Mouse (Mus musculus): Measurements from ENCODE around the gene Dnaaf5. TPM values are rescaled to one million over a fixed set of nuclear protein-coding genes. Genes with fewer than 3 reads are reported as not detected.

The Dnaaf5 gene
- total and polyA plus RNA-seq, 2 experiments from 2014 or later = 2.2 to 16.3 TPM

DNA sequence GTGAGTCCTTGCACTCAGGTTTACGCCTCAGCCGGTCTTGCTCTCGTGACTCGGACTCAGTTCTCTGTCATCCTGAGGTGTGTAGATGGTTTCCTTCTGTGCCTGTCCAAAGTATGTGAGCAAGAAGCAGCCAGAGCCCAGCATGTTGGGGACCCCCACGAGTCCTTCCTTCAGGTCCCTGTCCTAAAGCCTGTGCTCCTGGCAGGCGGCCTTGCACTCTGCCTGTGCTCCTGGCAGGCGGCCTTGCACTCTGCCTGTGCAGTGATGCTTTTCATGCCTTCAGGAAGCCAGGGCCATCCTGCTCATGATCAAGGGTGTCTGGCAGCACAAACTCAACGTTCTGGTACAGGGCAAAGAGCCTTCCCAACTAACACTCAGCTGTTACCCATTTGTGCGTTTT is 33.6 kb downstream of the Dnaaf5 start:
- no peak for TF ChIP-seq CTCF (IDR thresholded peaks at IDR 0.05; ENCODE audit: low read depth)
- ATAC-seq (no peak), DNase-seq (ENCODE audit: low spot score) (no peak)
- Histone ChIP-seq H3K9me3 (ENCODE audit: low read length) (no peaks in the 10 kb centered on the region), H3K9ac (replicated peaks; ENCODE audit: low read length) (no peak overlapping the region), H3K27me3 (ENCODE audit: insufficient read depth, low read length) (no peaks in the 10 kb centered on the region), H3K4me1 (ENCODE audit: insufficient read depth, low read length) (no peaks in the 10 kb centered on the region), H3K36me3 (ENCODE audit: insufficient read depth, low read length) (peaks cover 49% of the 10 kb centered on the region), H3K4me2 (ENCODE audit: low read depth, low read length) (no peak overlapping the region), H3K27ac (no peak overlapping the region), H3K4me3 (ENCODE audit: low read length) (no peak overlapping the region)
- 94% methylated on average over 9 of the region's 9 CpGs for WGBS

DNA sequence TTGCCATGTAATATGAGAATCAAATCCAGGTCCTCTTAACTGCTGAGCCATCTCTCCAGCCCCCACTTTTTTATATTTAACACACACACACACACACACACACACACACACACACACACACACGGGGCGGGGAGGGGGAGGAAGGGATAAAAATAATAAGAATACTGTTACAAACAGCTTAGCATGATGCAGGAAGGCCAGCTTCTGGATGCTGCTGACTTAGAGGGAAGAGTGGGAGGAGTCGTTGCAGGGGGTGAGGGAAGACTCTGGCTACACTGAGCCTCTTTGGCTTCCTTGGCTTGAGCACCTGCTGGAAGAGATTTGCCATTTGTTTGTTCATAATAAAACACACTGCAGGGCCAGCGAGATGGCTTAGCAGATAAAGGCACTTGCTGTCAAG is 34.9 kb downstream of the Dnaaf5 start:
- peaks cover 49% of the 10 kb centered on the region for H3K36me3 ChIP-seq (ENCODE audit: insufficient read depth, low read length)
- WGBS = 89% methylated on average over 4 of the region's 4 CpGs

DNA sequence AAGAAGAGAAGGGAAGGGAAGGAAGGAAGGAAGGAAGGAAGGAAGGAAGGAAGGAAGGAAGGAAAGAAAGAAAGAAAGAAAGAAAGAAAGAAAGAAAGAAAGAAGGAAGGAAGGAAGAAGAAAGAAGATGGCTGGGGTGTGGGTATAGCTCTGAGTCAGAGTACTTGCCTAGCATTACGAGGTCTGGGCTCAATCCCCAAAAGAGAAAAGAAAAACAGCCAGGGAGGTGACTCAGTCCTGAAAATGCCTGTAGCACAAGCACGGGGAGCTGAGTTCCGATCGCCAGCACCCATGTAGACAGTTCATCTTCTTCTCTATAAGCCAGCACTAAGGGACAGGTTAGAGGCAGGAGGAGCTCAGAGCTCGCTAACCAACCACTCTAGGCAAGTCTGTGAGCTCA is 39.7 kb downstream of the Dnaaf5 start:
- H3K9me3 ChIP-seq (ENCODE audit: low read length) = no peaks in the 10 kb centered on the region
- H3K4me3 ChIP-seq (ENCODE audit: low read length) = no peak overlapping the region
- TF ChIP-seq CTCF (IDR thresholded peaks at IDR 0.05; ENCODE audit: low read depth) = no peak
- WGBS = 95% methylated on average over 5 of the region's 5 CpGs
- H3K4me2 ChIP-seq (ENCODE audit: low read depth, low read length) = no peak overlapping the region
- no peaks in the 10 kb centered on the region for H3K27me3 ChIP-seq (ENCODE audit: insufficient read depth, low read length)
- H3K36me3 ChIP-seq (ENCODE audit: insufficient read depth, low read length) = peaks cover 14% of the 10 kb centered on the region
- H3K9ac ChIP-seq (replicated peaks; ENCODE audit: low read length) = no peak overlapping the region
- ATAC-seq = no peak
- H3K4me1 ChIP-seq (ENCODE audit: insufficient read depth, low read length) = no peaks in the 10 kb centered on the region
- no peak overlapping the region for H3K27ac ChIP-seq
- DNase-seq (ENCODE audit: low spot score) = no peak

More for the DNA sequence above, 34.9 kb downstream of the Dnaaf5 start:
- ATAC-seq (no peak), DNase-seq (ENCODE audit: low spot score) (no peak)
- H3K4me1 ChIP-seq (ENCODE audit: insufficient read depth, low read length) = no peaks in the 10 kb centered on the region
- TF ChIP-seq CTCF (IDR thresholded peaks at IDR 0.05; ENCODE audit: low read depth) = no peak
- H3K27ac ChIP-seq = no peak overlapping the region
- no peak overlapping the region for H3K4me2 ChIP-seq (ENCODE audit: low read depth, low read length)
- no peak overlapping the region for H3K9ac ChIP-seq (replicated peaks; ENCODE audit: low read length)
- no peaks in the 10 kb centered on the region for H3K27me3 ChIP-seq (ENCODE audit: insufficient read depth, low read length)
- no peak overlapping the region for H3K4me3 ChIP-seq (ENCODE audit: low read length)
- H3K9me3 ChIP-seq (ENCODE audit: low read length) = no peaks in the 10 kb centered on the region

DNA sequence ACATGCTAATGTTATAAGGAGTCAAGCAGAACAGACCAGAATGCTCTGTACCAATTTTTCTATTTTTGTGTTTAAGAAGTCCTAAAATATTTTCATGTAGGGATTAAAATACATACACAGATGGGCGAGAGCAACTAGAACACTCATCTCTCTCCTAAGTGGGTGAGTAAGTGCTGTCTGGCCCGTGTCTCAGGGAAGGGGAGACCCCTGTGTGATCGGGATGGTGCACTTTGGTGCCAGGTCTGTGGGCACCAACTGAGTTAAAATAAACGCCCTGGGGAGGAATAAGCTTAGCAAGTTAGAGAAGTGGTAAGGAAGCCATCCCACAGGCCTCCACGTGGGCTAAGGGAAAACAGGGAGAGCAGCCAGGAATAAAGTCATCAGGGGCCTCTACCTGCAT is 40.9 kb downstream of the Dnaaf5 start:
- H3K9ac ChIP-seq (replicated peaks; ENCODE audit: low read length) = no peak overlapping the region
- DNase-seq (ENCODE audit: low spot score) (no peak), ATAC-seq (no peak)
- no peaks in the 10 kb centered on the region for H3K27me3 ChIP-seq (ENCODE audit: insufficient read depth, low read length)
- WGBS = 80% methylated on average over 5 of the region's 5 CpGs
- no peaks in the 10 kb centered on the region for H3K4me1 ChIP-seq (ENCODE audit: insufficient read depth, low read length)
- TF ChIP-seq CTCF (IDR thresholded peaks at IDR 0.05; ENCODE audit: low read depth) = no peak
- H3K36me3 ChIP-seq (ENCODE audit: insufficient read depth, low read length) = peaks cover 12% of the 10 kb centered on the region
- H3K4me3 ChIP-seq (ENCODE audit: low read length) = no peak overlapping the region
- H3K9me3 ChIP-seq (ENCODE audit: low read length) = no peaks in the 10 kb centered on the region
- no peak overlapping the region for H3K27ac ChIP-seq
- H3K4me2 ChIP-seq (ENCODE audit: low read depth, low read length) = no peak overlapping the region

DNA sequence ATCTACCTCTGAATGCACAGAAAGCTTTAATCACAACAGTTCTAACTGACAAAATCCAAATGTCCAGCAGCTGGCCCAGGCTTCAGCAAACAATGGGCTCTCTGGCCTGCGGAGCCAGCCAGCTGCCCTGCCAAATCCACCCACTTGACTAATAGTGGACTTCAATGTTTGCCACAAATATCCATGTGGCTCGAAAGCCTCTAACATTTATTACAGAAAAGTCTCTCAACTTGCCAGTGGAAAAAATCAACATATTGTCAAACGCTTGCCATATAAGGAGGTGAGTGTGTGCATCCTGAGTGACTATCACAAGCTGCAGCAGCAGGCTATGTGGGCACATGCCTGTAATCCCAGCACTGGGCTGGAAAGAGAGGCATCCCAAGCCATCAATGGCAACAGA is 48.8 kb downstream of the Dnaaf5 start:
- no peaks in the 10 kb centered on the region for H3K36me3 ChIP-seq (ENCODE audit: insufficient read depth, low read length)
- no peak for ATAC-seq
- no peak overlapping the region for H3K27ac ChIP-seq
- TF ChIP-seq CTCF (IDR thresholded peaks at IDR 0.05; ENCODE audit: low read depth) = no peak
- no peak overlapping the region for H3K4me2 ChIP-seq (ENCODE audit: low read depth, low read length)
- peaks cover 18% of the 10 kb centered on the region for H3K4me1 ChIP-seq (ENCODE audit: insufficient read depth, low read length)
- no peaks in the 10 kb centered on the region for H3K9me3 ChIP-seq (ENCODE audit: low read length)
- no peak overlapping the region for H3K9ac ChIP-seq (replicated peaks; ENCODE audit: low read length)
- no peak for DNase-seq (ENCODE audit: low spot score)
- WGBS = 75% methylated on average over 3 of the region's 3 CpGs
- H3K4me3 ChIP-seq (ENCODE audit: low read length) = no peak overlapping the region
- H3K27me3 ChIP-seq (ENCODE audit: insufficient read depth, low read length) = no peaks in the 10 kb centered on the region

DNA sequence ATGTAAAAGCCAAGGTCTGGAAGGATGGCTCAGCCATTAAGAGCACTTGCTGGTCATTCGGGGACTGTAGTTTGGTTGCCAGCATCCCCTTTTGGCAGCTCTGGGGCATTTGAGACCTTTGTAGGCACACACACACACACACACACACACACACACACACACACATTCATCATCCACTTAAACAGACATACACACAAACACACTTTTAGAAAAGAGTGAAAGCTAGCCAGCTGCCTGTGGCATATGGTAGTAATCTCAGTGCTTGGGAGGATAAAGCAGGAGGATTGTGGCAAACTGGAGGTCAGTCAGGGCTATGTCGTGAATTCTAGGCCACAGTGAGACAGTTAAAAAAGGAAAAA is 49.6 kb downstream of the Dnaaf5 start:
- Histone ChIP-seq H3K4me3 (ENCODE audit: low read length) (peak overlapping the region; percentile 93), H3K4me2 (ENCODE audit: low read depth, low read length) (peak overlapping the region; percentile 87), H3K9me3 (ENCODE audit: low read length) (no peaks in the 10 kb centered on the region), H3K4me1 (ENCODE audit: insufficient read depth, low read length) (peaks cover 18% of the 10 kb centered on the region), H3K9ac (replicated peaks; ENCODE audit: low read length) (peak overlapping the region; percentile 90), H3K27ac (peak overlapping the region; percentile 89), H3K27me3 (ENCODE audit: insufficient read depth, low read length) (no peaks in the 10 kb centered on the region), H3K36me3 (ENCODE audit: insufficient read depth, low read length) (no peaks in the 10 kb centered on the region)
- ATAC-seq (no peak), DNase-seq (ENCODE audit: low spot score) (peak; percentile 5)
- TF ChIP-seq CTCF (IDR thresholded peaks at IDR 0.05; ENCODE audit: low read depth) = no peak
- WGBS = 30% methylated on average over 2 of the region's 2 CpGs

DNA sequence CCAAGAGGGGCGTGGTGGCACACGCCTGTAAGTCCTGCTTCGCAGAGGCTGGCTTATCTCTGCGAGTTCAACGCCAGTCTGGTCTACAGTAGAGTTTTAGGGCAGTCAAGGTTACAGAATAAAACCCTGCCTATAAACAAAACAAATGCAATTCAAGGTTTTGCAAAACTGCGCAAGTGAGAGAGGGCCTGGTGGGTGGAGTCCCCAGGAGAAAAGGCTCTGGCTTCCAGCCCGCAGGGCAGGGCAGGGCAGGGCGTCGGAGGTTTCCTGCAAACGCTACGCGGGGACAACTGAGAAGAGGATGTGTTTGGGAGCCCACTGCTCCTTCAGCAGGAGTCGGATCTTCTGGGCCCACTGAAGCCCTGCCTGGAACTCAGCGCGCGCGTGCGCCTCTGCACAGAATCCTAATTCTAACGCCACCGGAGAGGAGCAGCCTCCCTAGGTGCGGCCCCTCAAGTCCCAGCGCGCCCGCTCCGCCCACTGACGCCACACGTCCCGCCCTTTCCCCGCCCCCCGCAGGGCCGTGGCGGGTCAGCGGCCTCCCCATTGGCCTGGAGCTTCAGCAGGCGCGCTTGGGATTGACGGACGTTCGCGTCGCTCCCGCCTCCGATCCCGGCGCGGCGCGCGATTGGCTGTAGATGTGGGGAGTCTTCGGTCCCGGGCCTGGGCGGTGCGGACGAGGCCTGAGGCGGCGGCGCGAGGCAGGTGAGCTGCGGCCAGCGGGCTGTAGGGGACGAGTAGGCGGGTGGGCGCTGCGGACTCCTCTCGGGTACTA is 50.2 kb downstream of the Dnaaf5 start, which contains the start of gene Sun1:
TSS of gene Sun1 (plus strand) at position 643 of the 775 bp plus-strand sequence.
- Histone ChIP-seq H3K4me1 (ENCODE audit: insufficient read depth, low read length) (peaks cover 18% of the 10 kb centered on the region), H3K9me3 (ENCODE audit: low read length) (no peaks in the 10 kb centered on the region), H3K27ac (peak within 1 kb of the TSS; percentile 89), H3K27me3 (ENCODE audit: insufficient read depth, low read length) (no peaks in the 10 kb centered on the region), H3K4me3 (ENCODE audit: low read length) (peak within 1 kb of the TSS; percentile 93), H3K36me3 (ENCODE audit: insufficient read depth, low read length) (no peaks in the 10 kb centered on the region), H3K9ac (replicated peaks; ENCODE audit: low read length) (peak within 1 kb of the TSS; percentile 90), H3K4me2 (ENCODE audit: low read depth, low read length) (peak within 1 kb of the TSS; percentile 87)
- no peak for TF ChIP-seq CTCF (IDR thresholded peaks at IDR 0.05; ENCODE audit: low read depth)
- peak; percentile 99 for ATAC-seq
- DNase-seq (ENCODE audit: low spot score) = peak; percentile 99
- WGBS = 2% methylated on average over 55 of the region's 64 CpGs
